Mouse (Mus musculus): ENCODE results near the gene Rcn3. TPM values are rescaled to one million over a fixed set of nuclear protein-coding genes. Genes with fewer than 3 reads are reported as not detected.

Rcn3 gene
- total and polyA plus RNA-seq, 2 experiments from 2014 or later: 39.3 to 42.9 TPM

DNA sequence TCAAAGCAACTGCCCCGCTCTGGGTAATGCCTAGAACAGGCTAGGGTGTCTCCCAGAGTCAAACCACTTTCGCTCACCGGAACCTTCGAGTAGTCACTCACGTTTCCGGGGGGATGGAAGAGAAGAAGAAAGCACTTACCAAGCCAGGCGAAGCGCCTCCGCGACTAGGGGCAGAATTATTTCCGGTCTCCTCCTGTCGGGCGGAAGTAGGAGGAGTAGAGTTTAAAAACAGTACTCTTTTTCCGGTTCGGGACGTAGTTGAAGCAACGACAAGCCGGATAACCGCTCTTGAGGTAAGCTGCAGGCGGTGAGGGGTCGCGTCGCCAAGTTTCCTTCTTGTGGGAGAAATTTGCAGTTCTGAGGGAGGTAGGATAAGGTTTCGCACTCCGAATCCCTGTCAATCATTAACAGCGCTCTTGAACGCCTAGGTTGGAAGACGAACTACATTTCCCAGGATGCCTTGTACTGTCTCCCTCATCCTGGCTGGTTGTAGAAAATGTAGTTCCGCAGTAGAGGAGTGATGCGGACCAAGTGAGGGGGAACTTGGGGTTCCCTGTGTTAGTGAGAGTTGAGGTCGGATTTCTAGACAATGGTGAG lies 29.7 kb downstream of the Rcn3 start, which contains the start of the genes Nosip and Prrg2:
Gene Nosip, plus strand, starts transcription at position 191 of the 597 bp plus-strand sequence.
Gene Prrg2, minus strand, starts transcription at position 439 of the 597 bp plus-strand sequence.
- DNase-seq (ENCODE audit: low spot score) (peak; percentile 98), ATAC-seq (peak; percentile 90)
- Histone ChIP-seq H3K9me3 (ENCODE audit: low read length) (no peaks in the 10 kb centered on the region), H3K36me3 (ENCODE audit: insufficient read depth, low read length) (no peaks in the 10 kb centered on the region), H3K9ac (replicated peaks; ENCODE audit: low read length) (peak within 1 kb of the TSS; percentile 47), H3K27me3 (ENCODE audit: insufficient read depth, low read length) (no peaks in the 10 kb centered on the region), H3K27ac (peak within 1 kb of the TSS; percentile 85), H3K4me3 (ENCODE audit: low read length) (peak within 1 kb of the TSS; percentile 54), H3K4me2 (ENCODE audit: low read depth, low read length) (peak within 1 kb of the TSS; percentile 56), H3K4me1 (ENCODE audit: insufficient read depth, low read length) (peaks cover 11% of the 10 kb centered on the region)
- peak; percentile 48 for TF ChIP-seq CTCF (IDR thresholded peaks at IDR 0.05; ENCODE audit: low read depth)
- WGBS: under 1% methylated on average over 31 of the region's 31 CpGs

- Histone ChIP-seq H3K27ac (peak overlapping the region; percentile 85; the same call in 1 of the 2 replicates), H3K9me3 (ENCODE audit: low read length) (no peaks in the 10 kb centered on the region), H3K36me3 (ENCODE audit: insufficient read depth, low read length) (no peaks in the 10 kb centered on the region), H3K9ac (replicated peaks; ENCODE audit: low read length) (peak overlapping the region; percentile 47; the same call in 1 of the 2 replicates), H3K27me3 (ENCODE audit: insufficient read depth, low read length) (no peaks in the 10 kb centered on the region), H3K4me3 (ENCODE audit: low read length) (peak overlapping the region; percentile 54), H3K4me2 (ENCODE audit: low read depth, low read length) (peak overlapping the region; percentile 56), H3K4me1 (ENCODE audit: insufficient read depth, low read length) (peaks cover 11% of the 10 kb centered on the region)
- ATAC-seq (no peak), DNase-seq (ENCODE audit: low spot score) (no peak)
- 17% methylated on average over 11 of the region's 11 CpGs for WGBS
- no peak for TF ChIP-seq CTCF (IDR thresholded peaks at IDR 0.05; ENCODE audit: low read depth)
These were observed 30.4 kb downstream of the Rcn3 start for GRCm38 (mm10) chr7:45061532-45062075.

DNA sequence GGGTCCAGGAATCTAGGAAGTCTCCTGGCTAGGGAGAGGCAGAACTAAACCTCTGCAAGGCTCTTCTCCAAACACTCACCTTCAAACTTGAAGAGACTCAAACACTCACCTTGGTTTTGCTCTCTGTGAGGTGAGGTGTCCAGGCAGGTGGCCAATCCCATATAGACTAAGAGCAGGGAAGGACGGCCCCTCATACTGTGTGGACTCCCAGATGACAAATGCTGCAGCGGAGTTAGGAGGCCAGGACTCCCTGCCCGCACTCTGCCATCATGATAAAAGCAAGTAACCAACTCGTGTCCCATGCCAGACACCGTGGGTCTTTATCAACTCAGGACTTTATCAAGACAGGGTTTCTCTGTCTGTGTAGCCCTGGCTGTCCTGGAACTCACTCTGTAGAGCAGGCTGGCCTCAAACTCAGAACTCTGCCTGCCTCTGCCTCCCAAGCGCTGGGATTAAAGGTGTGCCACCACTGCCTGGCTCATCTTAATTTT lies 31.3 kb downstream of the Rcn3 start:
- no peak for ATAC-seq
- Histone ChIP-seq H3K27me3 (ENCODE audit: insufficient read depth, low read length) (no peaks in the 10 kb centered on the region), H3K4me3 (ENCODE audit: low read length) (no peak overlapping the region), H3K4me2 (ENCODE audit: low read depth, low read length) (no peak overlapping the region), H3K27ac (no peak overlapping the region), H3K9ac (replicated peaks; ENCODE audit: low read length) (no peak overlapping the region), H3K4me1 (ENCODE audit: insufficient read depth, low read length) (peaks cover 11% of the 10 kb centered on the region), H3K9me3 (ENCODE audit: low read length) (no peaks in the 10 kb centered on the region), H3K36me3 (ENCODE audit: insufficient read depth, low read length) (no peaks in the 10 kb centered on the region)
- 90% methylated on average over 6 of the region's 6 CpGs for WGBS
- TF ChIP-seq CTCF (IDR thresholded peaks at IDR 0.05; ENCODE audit: low read depth): no peak
- DNase-seq (ENCODE audit: low spot score): no peak

GRCm38 (mm10) chr7:45058607-45059571 lies 33.1 kb downstream of the Rcn3 start:
- WGBS: 74% methylated on average over 10 of the region's 10 CpGs

DNA sequence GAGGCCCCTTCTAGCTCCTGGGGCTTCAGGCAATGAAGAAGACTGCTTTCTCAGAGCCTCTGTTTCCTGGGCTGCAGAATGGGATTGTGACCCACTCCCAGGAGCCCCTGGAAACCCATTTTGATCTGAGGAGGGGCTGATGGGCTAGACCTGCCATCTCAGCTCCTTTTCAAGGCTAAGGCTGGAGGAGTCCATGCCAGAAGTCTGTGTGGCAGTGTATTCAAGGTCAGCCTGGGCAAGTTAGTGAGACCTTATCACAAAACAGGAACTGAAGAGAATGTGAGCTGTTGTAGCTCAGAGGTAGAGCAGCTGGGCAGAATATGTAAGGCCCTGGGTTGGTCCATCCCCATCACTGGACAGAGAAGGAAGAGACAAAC lies 35.1 kb downstream of the Rcn3 start:
- no peak for ATAC-seq
- Histone ChIP-seq H3K9me3 (ENCODE audit: low read length) (no peaks in the 10 kb centered on the region), H3K9ac (replicated peaks; ENCODE audit: low read length) (no peak overlapping the region), H3K4me2 (ENCODE audit: low read depth, low read length) (no peak overlapping the region), H3K4me1 (ENCODE audit: insufficient read depth, low read length) (peaks cover 11% of the 10 kb centered on the region), H3K27ac (no peak overlapping the region), H3K36me3 (ENCODE audit: insufficient read depth, low read length) (no peaks in the 10 kb centered on the region), H3K27me3 (ENCODE audit: insufficient read depth, low read length) (no peaks in the 10 kb centered on the region), H3K4me3 (ENCODE audit: low read length) (no peak overlapping the region)
- DNase-seq (ENCODE audit: low spot score): no peak
- no peak for TF ChIP-seq CTCF (IDR thresholded peaks at IDR 0.05; ENCODE audit: low read depth)

More at GRCm38 (mm10) chr7:45058607-45059571, 33.1 kb downstream of the Rcn3 start:
- no peak for TF ChIP-seq CTCF (IDR thresholded peaks at IDR 0.05; ENCODE audit: low read depth)
- no peaks in the 10 kb centered on the region for H3K27me3 ChIP-seq (ENCODE audit: insufficient read depth, low read length)
- no peaks in the 10 kb centered on the region for H3K9me3 ChIP-seq (ENCODE audit: low read length)
- H3K4me2 ChIP-seq (ENCODE audit: low read depth, low read length): no peak overlapping the region
- no peak overlapping the region for H3K4me3 ChIP-seq (ENCODE audit: low read length)
- ATAC-seq: peak; percentile 25; the same call in 1 of the 2 replicates
- H3K9ac ChIP-seq (replicated peaks; ENCODE audit: low read length): 0 out of 2 replicates have a peak overlapping the region, but pooled peaks have one; percentile 24
- peak; percentile 67 for DNase-seq (ENCODE audit: low spot score)
- peak overlapping the region; percentile 77 for H3K27ac ChIP-seq
- H3K36me3 ChIP-seq (ENCODE audit: insufficient read depth, low read length): no peaks in the 10 kb centered on the region
- H3K4me1 ChIP-seq (ENCODE audit: insufficient read depth, low read length): peaks cover 11% of the 10 kb centered on the region

DNA sequence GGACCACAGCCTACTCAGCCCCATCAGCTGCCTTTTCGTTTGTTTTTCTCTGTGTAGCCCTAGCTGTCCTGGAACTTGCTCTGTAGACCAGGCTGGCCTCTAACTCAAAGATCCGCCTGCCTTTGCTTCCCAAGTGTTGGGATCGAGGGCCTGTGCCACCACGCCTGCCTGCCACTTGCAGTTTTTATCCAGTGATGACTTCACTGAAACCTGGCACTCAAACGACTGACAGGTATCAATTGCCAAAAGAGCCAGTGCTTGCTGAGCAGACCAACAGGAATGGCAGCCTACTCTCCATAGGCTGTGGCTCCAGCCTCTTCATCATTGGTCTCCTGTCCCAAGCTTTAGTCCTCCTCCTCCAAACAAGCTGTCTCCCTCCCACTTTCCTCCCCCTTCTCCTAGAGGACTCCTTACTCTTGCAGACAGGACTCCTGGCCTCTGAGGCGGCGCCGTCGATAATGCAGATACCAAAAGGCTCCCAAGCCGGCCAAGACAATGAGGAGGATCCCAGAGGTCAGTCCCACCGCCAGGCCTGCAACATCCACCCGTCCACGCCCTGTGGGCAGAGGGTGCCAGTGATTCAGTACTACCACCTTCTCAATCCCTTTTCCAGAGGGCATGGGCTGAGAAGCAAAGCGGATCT lies 35.6 kb downstream of the Rcn3 start:
- peaks cover 8% of the 10 kb centered on the region for H3K4me1 ChIP-seq (ENCODE audit: insufficient read depth, low read length)
- DNase-seq (ENCODE audit: low spot score) (no peak), ATAC-seq (no peak)
- H3K4me3 ChIP-seq (ENCODE audit: low read length): no peak overlapping the region
- no peaks in the 10 kb centered on the region for H3K27me3 ChIP-seq (ENCODE audit: insufficient read depth, low read length)
- no peaks in the 10 kb centered on the region for H3K9me3 ChIP-seq (ENCODE audit: low read length)
- H3K4me2 ChIP-seq (ENCODE audit: low read depth, low read length): no peak overlapping the region
- H3K9ac ChIP-seq (replicated peaks; ENCODE audit: low read length): no peak overlapping the region
- TF ChIP-seq CTCF (IDR thresholded peaks at IDR 0.05; ENCODE audit: low read depth): no peak
- H3K27ac ChIP-seq: no peak overlapping the region
- no peaks in the 10 kb centered on the region for H3K36me3 ChIP-seq (ENCODE audit: insufficient read depth, low read length)
- WGBS: 62% methylated on average over 14 of the region's 14 CpGs

Measured in hindbrain, postnatal 0 days (tissue).